Mouse (Mus musculus) gastrocnemius, postnatal 14 days (tissue): ENCODE measurements around the gene Tgds. TPM values are rescaled to one million over a fixed set of nuclear protein-coding genes. Genes with fewer than 3 reads are reported as not detected.
"Not testable (repeated sequence)": the region's sequence is repeated elsewhere in the genome, so short reads cannot be mapped to it uniquely, and the experiment has no call there.

ENCODE experiments used
- DNase-seq: peaks from one replicate; pipeline ENCODE4 v3.0.0; 2021; ENCODE audit warnings: mixed read lengths
- intact Hi-C: fragments of 180-260 bp; cut with DNase I; formaldehyde crosslinking; loops from one replicate; pipeline ENCODE4 v1.15.1; 2025; ENCODE audit warnings: low total_unique reads
- long read RNA-seq, 2 experiments: library from polyadenylated mRNA; stranded (forward); transcript quantifications; one replicate each; pipeline ENCODE4 v2.0.0; 2021
- total RNA-seq, 2 experiments: library from RNA; stranded (reverse); gene quantifications; 2 replicates each; pipeline ENCODE4 v1.2.3; 2021

Gene Tgds
- total RNA-seq = 1 to 10 TPM; 5.5 to 7.0 TPM
- long read RNA-seq, experiment 1, partial matches to known transcripts = 1 of 8 reads
- long read RNA-seq, experiment 1, other reads (novel, unspliced or antisense) = 2 of 8 reads
- long read RNA-seq, experiment 2, transcript Tgds-201 (12 exons, 1,682 nt) = major isoform, 9 of 13 reads
- long read RNA-seq, experiment 2, partial matches to known transcripts = 0 of 13 reads
- long read RNA-seq, experiment 2, other reads (novel, unspliced or antisense) = 4 of 13 reads

DNA sequence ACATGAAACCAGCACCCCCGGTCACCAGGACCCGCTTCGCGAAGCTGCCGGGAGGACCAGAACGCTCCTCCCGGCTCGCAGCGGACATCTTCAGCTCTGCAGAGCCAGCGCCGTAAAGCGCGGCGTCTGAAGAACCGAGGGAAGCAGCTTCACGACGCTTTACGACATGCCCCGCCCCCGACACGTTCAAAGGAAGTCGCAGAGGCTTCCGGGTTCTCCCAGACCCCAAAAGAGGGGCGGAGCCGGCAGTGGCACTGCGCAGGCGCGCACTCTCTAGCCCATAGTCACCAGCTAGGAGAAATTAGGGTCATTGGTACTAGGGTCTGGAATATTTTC is at the start of gene Tgds:
Gene Tgds (minus strand): TSS at position 114 of the 336 bp plus-strand sequence.
- intact Hi-C loops = no loop called here
- peak; percentile 99 for DNase-seq

DNA sequence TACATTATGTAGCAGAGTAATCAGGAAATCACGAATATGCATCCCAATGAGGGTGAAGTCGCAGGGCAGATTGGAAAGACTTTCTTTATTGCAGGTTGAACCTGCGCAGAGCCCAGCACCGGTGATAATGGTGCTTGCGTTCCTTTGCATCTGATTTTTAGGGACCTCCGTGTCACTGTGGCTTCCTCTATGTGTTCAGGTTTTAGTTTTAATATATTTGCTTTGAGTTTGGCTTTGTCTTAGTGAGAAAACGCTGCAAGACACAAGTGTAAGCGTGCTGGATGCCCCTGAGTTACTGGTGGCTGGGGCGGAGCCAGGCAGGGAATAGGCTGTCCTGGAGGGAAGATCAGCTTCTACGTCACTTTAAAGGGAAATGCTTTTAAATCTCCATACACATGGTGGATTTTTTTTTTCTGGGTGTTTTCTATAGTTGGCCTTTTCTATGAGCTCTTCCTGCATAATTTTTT is 48.2 kb upstream of the Tgds start:
- peak; percentile 23 for DNase-seq

DNA sequence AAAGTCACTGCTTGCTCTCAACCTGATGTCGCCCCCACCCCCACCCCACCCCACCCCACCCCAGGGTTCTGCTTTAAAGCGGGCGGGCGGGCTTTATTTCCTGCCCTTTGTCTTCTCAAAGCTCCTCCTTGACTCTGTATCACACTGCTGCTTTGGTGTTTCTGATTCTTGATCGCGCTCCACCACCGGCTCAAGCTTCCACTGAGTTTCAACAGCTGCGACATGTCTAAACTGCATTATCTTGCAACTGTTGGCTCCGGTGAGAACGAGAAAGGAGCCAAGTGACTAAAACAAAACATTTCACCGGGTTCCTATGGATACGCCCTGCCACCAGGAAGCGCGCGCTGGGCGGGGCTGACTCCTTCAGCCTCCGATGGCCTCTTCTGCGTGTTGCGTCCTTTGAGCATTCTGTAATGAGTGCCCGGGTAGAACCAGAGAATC is 47.6 kb upstream of the Tgds start:
- intact Hi-C loops = no loop called here
- peak; percentile 51 for DNase-seq

More for the DNA sequence above, 48.2 kb upstream of the Tgds start:
- intact Hi-C loops = no loop called here

DNA sequence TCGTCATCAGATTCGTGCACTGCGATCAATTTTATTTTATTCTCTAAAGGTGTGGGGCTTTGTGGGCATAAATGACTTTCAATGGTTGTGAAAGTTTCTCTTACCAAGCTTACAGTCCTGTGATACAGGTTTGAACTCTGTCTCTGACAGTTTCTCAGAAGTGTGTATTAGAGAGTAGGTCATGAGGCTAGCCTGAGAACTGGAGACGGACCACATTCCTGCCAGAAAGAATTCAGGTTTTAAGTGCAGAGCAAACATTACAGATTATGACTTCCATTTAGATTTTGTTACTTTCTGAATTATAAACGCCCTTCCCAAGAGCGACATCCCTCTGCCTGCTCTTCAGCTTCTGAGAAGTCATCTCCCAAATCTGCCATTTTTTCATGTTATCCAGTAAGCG is 47.1 kb upstream of the Tgds start:
- no peak for DNase-seq
- intact Hi-C loops = no loop called here

DNA sequence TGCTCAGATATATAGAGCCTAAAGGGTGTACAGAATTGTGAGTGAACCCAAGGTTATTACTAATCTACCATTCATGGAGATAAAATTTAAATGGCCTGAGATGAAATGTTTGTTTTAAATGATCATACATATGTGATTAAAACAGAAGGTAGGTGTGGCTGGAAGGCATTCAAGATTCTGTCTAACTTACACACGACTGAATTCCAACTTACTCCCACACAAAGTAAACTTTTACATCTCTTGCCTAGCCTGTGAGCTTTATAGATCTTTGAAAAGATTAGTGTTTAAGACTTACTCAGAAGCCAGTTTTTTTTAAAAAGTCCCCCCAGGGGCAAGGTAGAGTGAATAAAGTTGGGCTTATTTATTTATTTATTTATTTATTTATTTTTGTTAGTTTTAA is 46.7 kb upstream of the Tgds start:
- no peak for DNase-seq
- intact Hi-C loops = no loop called here

DNA sequence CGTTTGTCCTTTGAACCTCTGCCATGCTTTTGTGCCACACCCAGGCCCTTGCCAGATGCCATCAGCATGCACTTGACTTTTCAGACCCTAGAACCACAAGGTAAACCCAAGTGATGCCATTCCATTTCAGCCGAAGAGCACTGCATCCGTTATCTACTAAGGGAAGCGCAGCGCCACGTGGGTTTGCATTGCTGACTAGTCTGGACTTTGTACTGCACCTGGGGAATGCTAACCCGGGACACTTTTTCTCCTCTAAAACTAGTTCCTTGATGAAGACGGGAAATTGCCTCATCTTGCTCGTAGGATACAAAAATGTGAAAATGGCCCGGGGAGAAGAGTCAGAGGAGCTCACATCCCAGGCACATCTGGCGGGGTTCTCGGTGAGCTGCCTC is 43.1 kb upstream of the Tgds start:
- no peak for DNase-seq
- intact Hi-C loops = no loop called here

DNA sequence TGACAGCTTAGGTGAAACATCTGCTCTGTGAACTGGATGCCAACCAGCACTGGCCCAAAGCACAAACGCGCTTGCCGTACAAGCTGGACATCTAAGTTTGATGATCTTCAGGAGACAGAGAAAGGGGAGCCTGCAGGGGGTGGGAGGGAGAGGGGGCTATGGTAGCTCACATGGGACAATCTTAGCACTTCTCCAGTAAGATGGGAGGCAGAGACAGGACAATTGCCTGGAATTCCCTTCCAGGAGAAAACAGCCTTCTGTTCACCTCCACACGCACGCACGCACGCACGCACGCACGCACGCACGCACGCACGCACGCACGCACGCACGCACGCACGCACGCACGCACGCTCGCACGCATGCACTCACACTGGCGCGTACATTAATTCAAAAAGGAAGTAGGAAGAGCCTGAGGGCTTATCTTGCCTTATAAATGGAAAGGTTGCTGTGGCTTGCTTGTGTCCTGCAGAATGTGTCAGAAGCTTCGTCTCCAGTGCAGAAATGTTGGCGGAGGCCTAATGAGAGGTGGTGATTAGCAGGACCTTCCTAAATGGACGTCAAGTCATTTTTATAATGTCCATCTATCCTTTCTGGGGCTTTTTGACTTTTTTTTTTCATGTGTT is 42.6 kb upstream of the Tgds start:
- DNase-seq = no peak
- intact Hi-C loops = no loop called here

DNA sequence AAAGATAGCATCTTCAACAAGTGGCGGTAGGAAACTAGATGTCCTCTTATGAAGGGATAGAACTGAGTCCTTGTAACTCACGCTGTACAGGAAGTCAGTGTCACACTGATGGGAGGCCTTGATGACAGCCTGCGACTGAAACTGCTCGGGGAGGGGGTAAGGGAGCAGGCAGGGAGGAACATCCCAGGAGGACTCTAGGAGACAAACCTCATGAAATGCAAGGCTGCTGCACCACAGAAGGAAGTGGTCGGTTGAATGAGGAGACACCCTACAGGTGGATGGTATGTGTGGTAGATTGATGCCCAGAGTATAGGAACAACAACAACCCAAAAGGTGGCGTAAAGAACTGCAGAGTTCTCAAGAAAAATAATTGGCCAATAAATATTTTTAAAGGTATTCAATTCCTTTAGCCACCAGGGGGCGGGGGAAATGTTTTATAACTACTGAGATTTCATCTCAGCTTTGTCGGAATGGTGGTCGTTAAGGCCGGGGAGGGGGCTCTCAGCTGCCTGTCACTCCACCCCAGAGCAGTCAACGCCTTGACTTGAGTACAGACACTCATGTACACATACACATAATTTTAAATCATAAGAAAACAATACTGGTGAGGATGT is 41.1 kb upstream of the Tgds start:
- intact Hi-C loops = no loop called here
- DNase-seq = no peak

DNA sequence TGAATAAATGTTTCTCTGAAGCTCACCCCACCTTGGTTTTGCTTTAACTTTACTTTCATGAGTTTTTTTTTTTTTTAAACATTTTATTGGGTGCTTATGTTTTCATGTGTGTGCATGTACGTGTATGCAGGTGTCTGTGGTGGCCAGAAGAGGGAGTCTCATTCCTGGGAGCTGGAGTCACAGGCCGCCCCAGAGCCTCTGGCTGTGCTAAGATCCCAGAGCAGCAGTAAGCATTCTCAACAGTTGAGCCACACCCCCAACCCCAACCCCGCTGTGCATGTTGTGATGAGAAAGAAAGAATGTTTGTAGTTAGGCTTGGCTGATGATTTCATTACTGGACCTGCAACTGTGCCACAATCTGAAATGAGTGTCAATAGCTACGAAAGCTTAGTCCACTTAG is 36.2 kb upstream of the Tgds start:
- DNase-seq = no peak
- intact Hi-C loops = no loop called here

DNA sequence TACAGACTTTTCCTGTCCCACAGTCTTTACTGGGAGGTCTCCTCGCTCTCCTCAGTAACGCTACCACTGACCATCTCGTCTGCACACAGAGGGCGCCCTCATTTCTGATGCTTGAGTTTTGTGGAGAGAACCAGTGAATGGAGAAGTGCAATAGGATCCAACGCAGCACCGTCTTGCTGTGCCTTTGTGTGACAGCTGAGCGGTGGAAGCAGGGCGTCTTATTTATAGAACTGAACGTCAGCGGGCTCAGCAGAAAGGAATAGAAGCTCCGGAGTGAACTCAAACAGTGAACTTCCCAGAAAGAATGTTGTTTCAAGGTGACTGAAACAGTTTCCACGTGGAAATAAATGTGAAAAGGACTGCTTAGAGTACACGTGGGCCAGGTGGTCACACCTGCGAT is 30.1 kb upstream of the Tgds start:
- DNase-seq = no peak
- intact Hi-C loops = no loop called here

DNA sequence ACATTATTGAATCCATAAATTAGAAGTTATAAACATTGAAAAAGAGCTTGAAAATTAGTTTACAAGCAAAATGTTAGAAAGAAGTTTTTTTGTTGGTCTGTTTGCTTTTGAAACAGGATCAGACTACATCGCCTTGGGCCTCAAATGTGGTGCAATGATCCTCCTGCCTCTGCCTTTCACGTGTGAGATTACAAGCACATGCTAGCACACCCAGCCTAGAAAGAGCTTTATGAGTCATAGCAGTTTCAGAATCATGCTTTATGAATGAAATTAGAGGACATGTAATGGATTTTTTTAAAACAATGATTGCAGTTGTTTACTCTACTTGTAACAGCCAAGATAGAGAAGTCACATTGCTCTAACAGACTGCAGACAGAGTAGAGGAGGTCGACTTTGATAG is 29.2 kb upstream of the Tgds start:
- DNase-seq = no peak
- intact Hi-C loops = no loop called here

DNA sequence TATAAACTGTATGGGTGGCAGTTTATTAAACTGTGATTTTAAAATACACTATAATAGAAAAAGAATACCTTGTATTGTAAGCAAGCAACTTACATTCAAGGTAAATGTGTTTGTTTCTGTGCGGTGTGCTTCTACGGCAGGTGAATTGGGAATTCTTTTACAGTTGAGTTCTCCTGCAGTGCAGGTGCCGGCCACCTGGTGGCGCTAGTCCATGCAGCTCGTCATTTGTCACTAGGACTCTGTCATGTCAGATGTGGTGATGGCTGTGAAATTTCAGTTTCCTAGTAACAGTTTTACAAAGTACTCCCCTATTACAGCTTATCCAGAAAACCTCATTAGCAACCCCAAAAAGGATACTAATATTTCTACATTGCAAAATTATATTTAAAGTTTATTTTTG is 24.6 kb upstream of the Tgds start:
- intact Hi-C loops = loop anchor here (5.0 kb wide), 1 partner anchor 435 kb away; no protein-coding TSS in a partner anchor
- DNase-seq = peak; percentile 47

DNA sequence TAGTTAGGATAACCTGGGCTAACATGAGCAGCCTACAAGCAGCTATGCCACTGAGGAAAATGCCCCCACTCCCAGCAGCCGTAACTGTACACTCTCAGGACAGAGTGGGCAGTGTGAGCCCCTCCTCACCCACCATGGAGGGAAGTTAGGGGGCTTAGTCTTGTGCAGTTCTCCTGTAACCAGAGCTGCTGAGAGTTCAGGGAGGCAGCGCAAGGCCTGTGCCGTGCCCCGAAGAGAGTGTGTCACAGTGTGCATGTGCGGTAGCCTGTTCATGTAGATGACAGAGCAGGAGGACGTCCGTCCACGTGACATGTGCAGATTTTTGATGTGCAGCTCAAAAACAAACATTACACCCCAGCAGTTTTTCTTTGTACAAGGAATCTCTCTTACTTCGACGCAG is 24.2 kb upstream of the Tgds start:
- intact Hi-C loops = loop anchor here (5.0 kb wide), 1 partner anchor 436 kb away; no protein-coding TSS in a partner anchor
- DNase-seq = no peak

DNA sequence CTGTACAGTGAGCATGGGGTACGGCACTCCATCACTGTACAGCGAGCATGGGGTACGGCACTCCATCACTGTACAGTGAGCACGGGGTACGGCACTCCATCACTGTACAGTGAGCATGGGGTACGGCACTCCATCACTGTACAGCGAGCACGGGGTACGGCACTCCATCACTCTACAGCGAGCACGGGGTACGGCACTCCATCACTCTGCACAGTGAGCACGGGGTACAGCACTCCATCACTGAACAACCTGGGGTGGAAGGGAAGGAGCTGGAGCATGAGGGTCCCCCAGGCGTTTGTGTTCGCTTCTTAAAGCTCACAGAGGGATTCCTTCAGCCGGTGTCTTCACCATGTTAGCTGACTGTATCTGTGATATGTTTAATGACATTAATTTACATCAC is 23.5 kb upstream of the Tgds start:
- intact Hi-C loops = loop anchor here (5.0 kb wide), 1 partner anchor 436 kb away; no protein-coding TSS in a partner anchor

DNA sequence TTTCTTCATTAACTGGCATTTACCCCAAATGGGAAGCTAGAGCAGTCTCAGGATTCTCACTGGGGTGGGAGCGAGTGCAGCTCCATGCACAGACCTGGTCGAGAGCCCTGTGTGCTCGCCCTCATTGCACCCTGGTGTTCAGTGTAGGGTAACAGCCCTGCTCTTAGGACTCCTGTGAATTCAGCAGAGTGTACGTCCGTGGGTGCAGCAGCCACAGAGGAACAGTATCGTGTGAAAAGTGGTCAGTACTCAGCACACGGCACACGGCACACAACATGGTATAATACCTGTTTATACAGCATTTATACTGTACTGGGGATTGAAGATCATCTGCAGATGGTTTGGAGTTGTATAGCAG is 19.7 kb upstream of the Tgds start:
- DNase-seq = no peak
- intact Hi-C loops = loop anchor here (5.0 kb wide), 1 partner anchor 150 kb away; no protein-coding TSS in a partner anchor

More for the DNA sequence above, 23.5 kb upstream of the Tgds start:
- DNase-seq = not testable (repeated sequence)

DNA sequence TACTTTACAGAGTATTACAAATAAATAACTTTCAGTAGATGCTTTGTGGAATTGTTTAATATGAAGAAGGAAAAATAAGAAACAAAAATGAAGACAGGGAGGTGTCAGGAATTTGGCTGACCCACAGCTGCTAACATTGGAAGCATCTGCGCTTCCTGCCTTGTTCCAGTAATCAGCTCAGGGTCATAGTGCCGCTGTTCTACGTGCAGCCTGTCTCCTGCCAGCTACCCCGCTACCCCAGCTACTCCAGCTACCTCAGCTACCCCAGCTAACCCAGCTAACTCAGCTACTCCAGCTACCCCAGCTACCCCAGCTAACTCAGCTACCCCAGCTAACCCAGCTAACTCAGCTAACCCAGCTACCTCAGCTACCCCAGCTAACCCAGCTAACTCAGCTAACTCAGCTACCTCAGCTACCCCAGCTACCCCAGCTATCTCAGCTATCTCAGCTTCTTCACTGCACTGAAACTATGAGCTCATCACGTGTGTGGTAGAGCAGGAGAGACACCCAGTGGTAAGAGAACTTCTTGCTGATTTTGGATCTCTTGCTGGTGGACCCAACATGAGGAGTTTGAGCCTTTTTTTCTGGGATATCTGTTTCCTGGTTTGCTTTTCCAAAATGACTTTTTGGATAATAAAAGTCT is 19.2 kb upstream of the Tgds start:
- intact Hi-C loops = loop anchor here (5.0 kb wide), 1 partner anchor 149 kb away; no protein-coding TSS in a partner anchor
- peak; percentile 27 for DNase-seq

DNA sequence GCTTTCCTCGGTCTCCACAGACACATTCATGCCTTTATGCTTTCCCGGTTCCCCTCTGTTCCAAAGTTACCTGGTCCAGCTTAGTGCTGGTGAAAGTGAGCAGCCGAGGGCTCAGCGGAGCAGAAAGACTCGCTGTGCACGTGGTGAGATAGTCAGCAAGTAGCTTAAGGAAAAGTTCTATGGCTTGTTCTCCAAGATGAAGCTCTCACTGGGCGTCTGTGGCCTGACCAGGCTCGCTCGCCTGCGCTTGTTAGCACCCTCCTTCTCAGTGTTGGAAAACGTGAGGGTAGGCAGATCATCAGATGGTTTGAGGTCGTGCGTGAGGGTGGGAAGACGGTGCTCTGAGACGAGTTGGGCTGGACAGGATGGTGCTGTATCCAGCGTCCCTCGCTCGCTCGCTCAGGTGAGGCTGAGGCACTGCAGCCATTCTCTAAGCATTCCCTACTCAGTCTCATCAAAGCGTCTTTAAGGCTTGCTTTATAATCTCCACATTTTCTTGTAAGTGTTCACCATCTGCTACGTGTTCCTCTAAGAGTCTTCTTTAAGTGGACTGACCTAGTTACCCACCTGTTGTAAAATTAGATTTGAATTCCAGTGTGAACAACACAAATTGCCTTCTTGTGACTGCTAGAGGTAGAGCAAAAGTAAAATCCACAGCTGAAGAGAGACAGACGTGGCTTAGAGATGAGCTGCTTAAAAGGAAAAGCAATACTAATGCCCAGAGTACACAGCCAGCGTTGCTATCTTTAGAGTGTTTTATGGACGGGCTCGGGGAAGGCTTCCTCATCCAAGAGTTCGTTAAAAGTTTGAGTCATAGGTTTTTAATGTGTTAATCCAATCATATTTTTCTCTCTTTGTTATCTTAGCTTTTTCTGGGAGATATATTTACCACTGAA is 18.3 kb upstream of the Tgds start:
- no peak for DNase-seq
- intact Hi-C loops = loop anchor here (5.0 kb wide), 1 partner anchor 149 kb away; no protein-coding TSS in a partner anchor

DNA sequence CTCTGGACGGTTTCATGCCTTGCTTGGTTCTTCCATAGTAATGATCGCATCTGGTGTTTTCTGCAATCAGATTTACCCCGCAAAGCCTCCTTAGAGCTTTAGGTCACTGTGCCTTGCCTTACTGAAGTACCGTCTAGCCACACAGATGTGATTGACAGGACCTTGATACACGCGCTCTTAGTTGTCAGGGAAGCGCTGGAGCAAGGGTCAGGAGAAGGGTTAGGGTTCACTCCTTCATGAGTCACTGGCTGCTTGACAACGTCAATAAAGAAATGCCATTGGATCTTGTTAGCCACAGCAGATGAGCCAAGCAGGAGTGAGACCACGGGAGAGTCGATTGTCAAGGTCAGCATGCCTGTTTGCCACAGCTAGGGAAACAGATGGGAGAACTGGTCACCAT is 16.0 kb upstream of the Tgds start:
- intact Hi-C loops = no loop called here
- DNase-seq = no peak

DNA sequence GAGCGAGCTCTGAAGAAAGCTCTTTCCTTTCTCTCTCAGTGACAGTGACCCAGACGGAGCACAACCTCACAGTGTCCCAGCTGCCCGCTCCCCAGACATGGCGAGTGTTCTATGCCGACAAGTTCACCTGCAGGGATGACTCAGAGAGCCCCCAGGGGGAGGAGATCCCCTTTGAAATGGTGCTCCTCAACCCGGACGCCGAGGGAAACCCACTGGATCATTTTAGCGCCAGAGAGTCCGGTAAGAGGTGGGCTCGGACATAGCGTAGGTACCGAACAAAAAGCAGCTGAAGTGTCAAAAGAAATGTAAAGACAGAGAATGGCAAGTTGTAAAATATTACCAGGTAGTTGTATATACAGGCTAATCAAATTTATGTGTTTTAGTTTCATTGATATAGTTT is 15.5 kb upstream of the Tgds start:
- intact Hi-C loops = no loop called here
- no peak for DNase-seq
